Mouse (Mus musculus): Measurements from ENCODE around the gene Sec63. TPM values are rescaled to one million over a fixed set of nuclear protein-coding genes. Genes with fewer than 3 reads are reported as not detected.

Gene Sec63
- 13.5 and 16.1 TPM in 2 replicates for polyA plus RNA-seq (2015; fragmentation: Nextera tagmentation; extraction: Ambion mirVana)

DNA sequence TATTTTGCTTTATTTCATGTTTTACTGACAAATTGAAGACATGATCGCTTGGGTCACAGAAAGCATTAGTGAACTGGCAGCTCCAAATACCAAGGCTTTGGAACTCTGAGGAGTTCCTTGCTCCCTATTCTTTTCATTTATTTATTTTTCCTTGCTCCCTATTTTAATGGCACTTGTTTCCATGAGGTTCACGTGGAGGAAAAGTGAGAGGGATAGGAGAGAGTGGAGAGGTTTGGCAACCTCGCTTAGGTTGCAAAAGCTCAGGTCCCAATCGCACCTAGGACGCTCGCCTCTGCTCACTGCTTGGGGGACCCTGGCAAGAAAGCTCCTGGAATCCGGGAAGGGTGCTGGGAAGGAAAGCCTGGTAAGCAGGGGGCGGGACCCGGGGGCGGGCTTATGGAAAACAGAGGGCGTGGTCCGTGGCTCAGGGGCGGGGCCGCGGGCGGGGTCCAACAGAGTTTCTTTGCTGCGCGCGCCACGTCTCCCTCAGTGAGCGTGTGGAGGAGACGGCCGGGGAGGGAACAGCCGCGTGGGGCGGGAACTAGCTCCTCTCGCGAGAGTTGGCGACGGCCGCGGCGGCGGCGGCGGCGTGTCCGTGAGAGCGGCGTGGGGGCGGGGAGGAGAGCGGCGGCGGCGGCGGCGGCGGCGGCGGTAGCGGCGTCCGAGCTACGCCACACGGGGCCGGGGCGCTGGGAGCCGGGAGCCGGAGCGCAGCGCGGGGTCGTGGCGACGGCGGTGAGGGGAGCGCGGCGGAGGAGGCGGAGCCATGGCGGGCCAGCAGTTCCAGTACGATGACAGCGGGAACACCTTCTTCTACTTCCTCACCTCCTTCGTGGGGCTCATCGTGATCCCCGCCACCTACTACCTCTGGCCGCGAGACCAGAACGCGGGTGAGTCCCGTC lies at the start of gene Sec63:
Gene Sec63, plus strand, starts transcription at position 498 of the 902 bp plus-strand sequence.
- WGBS: under 1% methylated on average over 56 of the region's 81 CpGs
- no peaks in the 10 kb centered on the region for H3K9me3 ChIP-seq (replicated peaks)
- peaks cover 18% of the 10 kb centered on the region for H3K4me1 ChIP-seq (replicated peaks)
- H3K9ac ChIP-seq: peak within 1 kb of the TSS; percentile 96
- peak; percentile 97 for ATAC-seq (replicated peaks; ENCODE audit: insufficient number of reproducible peaks, insufficient read depth, low FRiP score, low read depth)
- peak within 1 kb of the TSS; percentile 74 for H3K4me2 ChIP-seq
- peak within 1 kb of the TSS; percentile 98 for H3K4me3 ChIP-seq
- H3K27me3 ChIP-seq: no peaks in the 10 kb centered on the region
- peak within 1 kb of the TSS; percentile 93 for H3K27ac ChIP-seq
- H3K36me3 ChIP-seq: no peaks in the 10 kb centered on the region

DNA sequence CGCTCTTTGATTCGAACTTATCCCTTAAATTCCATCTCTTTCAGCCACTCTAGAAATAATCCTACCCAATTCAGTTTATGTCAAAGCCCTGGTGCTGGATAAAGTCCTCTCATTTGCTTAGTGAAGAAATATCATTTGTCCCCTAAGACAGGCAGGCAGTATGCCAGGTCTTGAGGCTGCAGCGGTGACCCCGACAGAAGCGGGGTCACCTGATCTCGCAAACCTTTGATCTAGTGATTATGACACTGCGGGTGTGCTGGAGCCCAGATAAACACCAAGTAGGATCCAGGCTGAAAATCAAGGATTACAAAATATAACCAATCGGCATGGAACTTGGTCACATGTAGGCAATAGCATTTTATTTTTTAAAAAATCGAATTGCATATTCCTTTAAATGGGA lies 46.6 kb upstream of the Sec63 start:
- 15% methylated on average over 9 of the region's 9 CpGs for WGBS
- Histone ChIP-seq H3K4me3 (no peak overlapping the region), H3K4me1 (replicated peaks) (peaks cover 7% of the 10 kb centered on the region; the same call in 1 of the 2 replicates), H3K9ac (no peak overlapping the region), H3K27ac (no peak overlapping the region), H3K9me3 (replicated peaks) (no peaks in the 10 kb centered on the region; the same call in 1 of the 2 replicates), H3K36me3 (no peaks in the 10 kb centered on the region), H3K4me2 (peak overlapping the region; percentile 57), H3K27me3 (peaks cover 11% of the 10 kb centered on the region; the same call in 1 of the 2 replicates)
- no peak for ATAC-seq (replicated peaks; ENCODE audit: insufficient number of reproducible peaks, insufficient read depth, low FRiP score, low read depth)

DNA sequence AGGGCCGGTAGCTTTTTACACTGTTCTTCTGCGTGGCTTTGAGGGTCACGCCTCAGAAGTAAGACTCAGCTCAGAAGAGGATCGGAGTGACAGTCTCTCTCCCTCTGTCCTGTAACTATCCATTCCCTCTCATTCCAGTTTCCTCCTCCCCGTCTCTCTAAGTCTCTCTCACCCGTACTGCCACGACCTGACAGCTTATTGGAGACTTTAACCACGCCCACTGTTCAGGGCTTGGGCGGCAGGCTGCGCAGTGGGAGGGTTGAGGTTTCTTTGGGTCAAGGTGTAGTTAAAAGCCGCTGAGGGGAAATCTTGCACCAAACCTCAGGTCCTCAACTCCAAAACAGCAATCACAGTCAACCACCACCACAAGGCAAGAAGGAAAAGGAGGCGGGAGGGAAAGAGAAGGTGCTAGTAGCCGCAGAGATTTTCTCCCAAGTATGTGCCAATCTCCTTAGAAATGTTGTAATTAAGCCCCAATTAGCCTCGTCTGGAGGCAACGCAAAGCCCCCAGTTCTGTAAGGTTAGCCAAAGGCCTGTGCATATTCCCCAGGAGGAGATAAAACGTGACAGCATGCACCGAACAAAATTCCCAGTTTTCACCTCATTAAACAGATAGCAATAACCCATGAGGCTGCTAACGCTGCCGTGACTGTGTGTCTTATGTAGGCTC lies 45.8 kb upstream of the Sec63 start:
- peaks cover 11% of the 10 kb centered on the region; the same call in 1 of the 2 replicates for H3K27me3 ChIP-seq
- 21% methylated on average over 19 of the region's 19 CpGs for WGBS
- no peaks in the 10 kb centered on the region for H3K36me3 ChIP-seq

DNA sequence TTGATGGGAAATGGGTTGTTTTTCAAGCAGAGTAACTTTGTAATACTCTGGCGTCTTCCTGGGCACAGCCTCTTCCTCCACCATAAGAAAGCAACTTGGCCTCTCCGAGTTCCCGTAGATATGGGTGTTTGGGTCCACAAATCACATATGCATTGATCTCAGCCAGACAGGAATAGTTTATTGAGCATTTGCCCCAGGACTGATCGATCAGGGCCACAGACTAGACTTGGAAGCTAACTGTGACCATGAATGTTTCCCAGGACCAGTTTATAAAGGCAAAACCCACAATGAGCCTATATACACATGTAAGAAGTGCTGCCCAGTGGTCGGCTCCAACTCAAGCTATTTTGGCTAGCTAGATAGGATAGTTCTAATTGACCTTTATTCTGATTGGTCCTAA lies 39.2 kb upstream of the Sec63 start:
- no peak overlapping the region for H3K4me3 ChIP-seq
- H3K4me2 ChIP-seq: no peak overlapping the region
- 81% methylated on average over 5 of the region's 5 CpGs for WGBS
- no peaks in the 10 kb centered on the region for H3K4me1 ChIP-seq (replicated peaks)
- no peak for ATAC-seq (replicated peaks; ENCODE audit: insufficient number of reproducible peaks, insufficient read depth, low FRiP score, low read depth)
- no peaks in the 10 kb centered on the region for H3K36me3 ChIP-seq
- H3K9me3 ChIP-seq (replicated peaks): no peaks in the 10 kb centered on the region
- H3K27me3 ChIP-seq: 0 out of 2 replicates have a peak, but pooled peaks cover 3% of the 10 kb centered on the region
- no peak overlapping the region for H3K27ac ChIP-seq
- no peak overlapping the region for H3K9ac ChIP-seq

More for the DNA sequence above, 45.8 kb upstream of the Sec63 start:
- no peaks in the 10 kb centered on the region for H3K9me3 ChIP-seq (replicated peaks)
- no peak for ATAC-seq (replicated peaks; ENCODE audit: insufficient number of reproducible peaks, insufficient read depth, low FRiP score, low read depth)
- peaks cover 7% of the 10 kb centered on the region; the same call in 1 of the 2 replicates for H3K4me1 ChIP-seq (replicated peaks)
- H3K9ac ChIP-seq: no peak overlapping the region
- H3K4me2 ChIP-seq: peak overlapping the region; percentile 57
- H3K4me3 ChIP-seq: peak overlapping the region; percentile 18
- no peak overlapping the region for H3K27ac ChIP-seq

DNA sequence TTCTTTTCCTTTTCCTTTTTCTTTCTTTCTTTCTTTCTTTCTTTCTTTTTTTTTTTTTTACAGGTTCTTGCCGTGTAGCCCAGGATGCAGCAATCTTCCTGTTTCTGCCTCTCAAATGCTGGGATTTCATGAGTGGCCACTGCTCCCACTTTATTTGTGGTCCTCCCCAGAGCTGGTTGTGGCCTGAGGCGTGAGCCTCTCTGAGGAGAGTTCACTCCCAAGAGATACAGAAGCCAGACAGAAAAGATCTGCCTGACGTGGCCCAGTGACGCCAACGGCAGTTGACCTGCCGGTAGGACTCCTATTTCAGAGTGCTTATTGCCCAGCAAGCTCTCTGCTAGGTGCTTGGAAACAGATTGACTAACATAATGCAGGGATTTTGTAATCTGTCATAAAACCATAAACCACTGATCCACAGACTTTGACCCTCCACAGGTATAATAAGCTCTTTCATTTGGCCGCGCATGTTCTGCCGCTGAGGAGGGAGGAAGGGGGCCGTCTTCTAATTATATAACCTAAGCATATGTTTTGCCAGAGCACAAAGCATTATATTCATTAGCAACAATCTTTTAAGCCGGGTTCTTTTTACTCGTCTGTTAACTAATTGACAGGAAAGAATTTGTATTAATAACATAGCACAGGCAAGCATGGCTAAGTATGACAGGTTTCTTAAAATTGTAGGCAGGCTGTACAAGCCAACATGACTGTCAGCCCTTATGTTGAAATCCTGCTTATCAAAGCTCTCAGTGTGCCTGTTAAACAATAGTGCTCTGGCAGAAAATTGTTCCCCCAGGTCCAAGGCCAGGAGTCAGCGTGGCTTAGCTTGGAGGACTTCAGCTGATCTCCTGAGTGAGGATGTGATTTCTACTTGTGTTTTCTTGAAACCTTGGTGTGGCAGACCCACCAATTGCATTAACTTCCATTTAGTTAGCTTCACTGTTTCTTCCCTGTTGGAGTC lies 37.7 kb upstream of the Sec63 start:
- Histone ChIP-seq H3K4me3 (no peak overlapping the region), H3K27me3 (0 out of 2 replicates have a peak, but pooled peaks cover 3% of the 10 kb centered on the region), H3K4me1 (replicated peaks) (no peaks in the 10 kb centered on the region), H3K9me3 (replicated peaks) (no peaks in the 10 kb centered on the region), H3K9ac (no peak overlapping the region), H3K27ac (no peak overlapping the region), H3K36me3 (no peaks in the 10 kb centered on the region), H3K4me2 (no peak overlapping the region)
- WGBS: 75% methylated on average over 13 of the region's 13 CpGs
- ATAC-seq (replicated peaks; ENCODE audit: insufficient number of reproducible peaks, insufficient read depth, low FRiP score, low read depth): no peak

DNA sequence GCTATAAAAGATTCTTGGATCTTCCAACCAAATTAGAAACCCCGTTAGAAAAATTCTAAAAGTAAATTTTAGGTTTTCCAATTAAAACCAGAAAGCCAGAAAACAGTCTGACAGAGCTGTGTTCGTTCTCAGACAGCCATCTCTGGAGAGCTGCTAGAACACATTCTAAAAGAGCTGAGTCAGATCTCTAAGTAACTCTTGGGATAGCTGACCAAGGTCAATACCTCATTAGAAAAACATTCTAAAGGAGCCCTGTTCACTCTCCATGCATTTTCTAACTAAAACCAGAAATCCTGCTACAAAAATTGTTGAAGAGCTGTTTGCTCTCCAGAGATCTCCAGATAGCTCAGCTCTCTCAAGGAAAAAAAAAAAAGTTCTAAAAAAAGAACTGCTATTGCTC lies 31.7 kb upstream of the Sec63 start:
- H3K4me3 ChIP-seq: no peak overlapping the region
- ATAC-seq (replicated peaks; ENCODE audit: insufficient number of reproducible peaks, insufficient read depth, low FRiP score, low read depth): no peak
- H3K4me2 ChIP-seq: no peak overlapping the region
- H3K4me1 ChIP-seq (replicated peaks): no peaks in the 10 kb centered on the region
- 49% methylated on average over 2 of the region's 2 CpGs for WGBS
- H3K36me3 ChIP-seq: no peaks in the 10 kb centered on the region
- H3K9me3 ChIP-seq (replicated peaks): no peaks in the 10 kb centered on the region
- H3K27me3 ChIP-seq: 0 out of 2 replicates have a peak, but pooled peaks cover 3% of the 10 kb centered on the region
- H3K9ac ChIP-seq: no peak overlapping the region
- H3K27ac ChIP-seq: no peak overlapping the region

DNA sequence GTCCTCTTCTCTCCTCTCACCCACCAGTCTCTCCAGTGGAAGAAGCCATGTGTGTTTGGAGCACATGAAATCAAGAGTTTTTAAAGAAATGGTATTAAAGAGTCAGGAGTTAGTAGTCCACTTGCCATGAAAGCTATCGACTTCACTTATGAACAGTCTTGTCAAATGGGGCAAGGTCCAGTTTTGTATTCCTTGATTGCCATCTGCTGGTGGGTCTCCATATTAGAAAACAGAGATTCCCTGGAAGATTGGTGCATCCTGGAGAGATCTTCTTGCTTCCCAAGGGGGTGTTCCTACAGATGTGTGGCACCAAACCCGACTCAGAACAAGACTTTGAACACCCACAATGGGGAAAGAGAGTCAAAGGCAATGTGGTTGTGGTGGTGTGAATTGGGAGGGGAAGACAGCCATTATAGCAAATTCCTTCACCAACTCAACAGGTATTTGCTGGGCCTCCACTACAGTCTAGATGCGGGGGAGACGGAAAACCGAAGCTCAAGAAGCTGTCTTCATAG lies 26.7 kb upstream of the Sec63 start:
- Histone ChIP-seq H3K27ac (no peak overlapping the region), H3K9me3 (replicated peaks) (no peaks in the 10 kb centered on the region), H3K4me1 (replicated peaks) (no peaks in the 10 kb centered on the region), H3K27me3 (no peaks in the 10 kb centered on the region), H3K36me3 (no peaks in the 10 kb centered on the region), H3K4me2 (no peak overlapping the region), H3K9ac (no peak overlapping the region), H3K4me3 (no peak overlapping the region)
- WGBS: 54% methylated on average over 5 of the region's 5 CpGs
- no peak for ATAC-seq (replicated peaks; ENCODE audit: insufficient number of reproducible peaks, insufficient read depth, low FRiP score, low read depth)

DNA sequence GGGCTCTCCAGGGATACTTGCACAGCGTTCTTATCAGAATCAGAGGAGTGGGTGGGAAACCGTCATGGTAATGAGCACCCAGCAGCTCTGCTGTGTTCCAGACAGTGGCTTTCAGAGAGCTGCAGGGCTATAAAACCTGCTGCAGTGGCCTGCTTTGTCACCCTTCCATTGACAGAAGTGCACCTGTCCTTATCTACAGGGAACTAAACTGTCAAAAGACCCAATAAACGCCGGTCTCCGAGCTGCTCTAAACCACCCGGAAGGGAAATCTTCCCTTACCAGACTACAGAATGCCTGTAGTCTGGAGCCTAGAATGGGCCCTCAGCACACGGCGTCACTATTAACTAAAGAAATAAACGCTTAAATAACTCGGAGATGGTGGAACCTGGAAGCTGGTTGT lies 9.5 kb upstream of the Sec63 start:
- Histone ChIP-seq H3K9ac (no peak overlapping the region), H3K4me1 (replicated peaks) (no peaks in the 10 kb centered on the region), H3K27ac (no peak overlapping the region), H3K4me3 (no peak overlapping the region), H3K9me3 (replicated peaks) (no peaks in the 10 kb centered on the region), H3K27me3 (no peaks in the 10 kb centered on the region), H3K4me2 (no peak overlapping the region), H3K36me3 (no peaks in the 10 kb centered on the region)
- no peak for ATAC-seq (replicated peaks; ENCODE audit: insufficient number of reproducible peaks, insufficient read depth, low FRiP score, low read depth)
- 69% methylated on average over 10 of the region's 10 CpGs for WGBS

DNA sequence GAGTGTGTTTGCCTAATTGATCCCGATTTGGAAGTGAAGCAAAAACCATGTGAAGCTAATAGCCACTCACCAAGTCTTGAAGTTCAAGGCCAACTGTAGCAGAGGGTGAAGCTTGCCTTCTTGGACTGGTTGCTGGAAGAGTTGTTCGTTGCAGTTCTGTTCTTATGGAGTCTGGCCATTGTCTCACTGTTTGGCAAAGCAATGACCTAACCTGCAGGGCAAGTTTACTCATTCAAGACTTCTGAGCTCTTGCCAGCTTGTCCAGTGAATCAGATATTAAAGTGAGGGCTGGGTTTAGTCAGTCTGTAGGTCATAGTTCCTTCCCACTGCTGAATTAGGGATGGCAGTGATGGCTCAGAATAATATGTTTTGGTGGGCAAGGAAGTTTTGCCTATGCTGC lies 7.0 kb upstream of the Sec63 start:
- Histone ChIP-seq H3K27me3 (no peaks in the 10 kb centered on the region), H3K9ac (no peak overlapping the region), H3K4me3 (no peak overlapping the region), H3K27ac (no peak overlapping the region), H3K4me1 (replicated peaks) (no peaks in the 10 kb centered on the region), H3K4me2 (no peak overlapping the region), H3K36me3 (no peaks in the 10 kb centered on the region), H3K9me3 (replicated peaks) (no peaks in the 10 kb centered on the region)
- no peak for ATAC-seq (replicated peaks; ENCODE audit: insufficient number of reproducible peaks, insufficient read depth, low FRiP score, low read depth)
- 62% methylated on average over 2 of the region's 2 CpGs for WGBS

DNA sequence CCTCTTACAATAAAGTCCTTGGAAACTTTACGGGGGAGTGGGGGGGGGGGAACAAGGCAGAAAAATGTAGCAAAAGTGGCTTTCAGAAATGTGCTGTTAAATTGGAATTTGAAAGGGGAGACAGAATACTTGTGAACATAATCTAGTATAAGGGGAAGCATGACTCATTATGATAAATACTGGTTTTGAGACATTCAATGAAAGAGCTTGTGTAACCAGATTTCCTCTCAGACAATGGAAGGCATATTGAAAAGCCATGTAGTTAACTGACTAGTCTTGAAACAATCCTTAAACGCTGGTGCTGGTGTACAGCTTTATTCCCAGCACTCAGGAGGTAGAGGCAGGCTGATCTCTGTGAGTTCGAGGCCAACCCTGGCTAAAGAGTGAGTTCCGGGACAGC lies 1.6 kb upstream of the Sec63 start:
- Histone ChIP-seq H3K9me3 (replicated peaks) (no peaks in the 10 kb centered on the region), H3K4me3 (no peak overlapping the region), H3K36me3 (no peaks in the 10 kb centered on the region), H3K27ac (no peak overlapping the region), H3K4me2 (no peak overlapping the region), H3K9ac (no peak overlapping the region), H3K27me3 (no peaks in the 10 kb centered on the region), H3K4me1 (replicated peaks) (peaks cover 12% of the 10 kb centered on the region)
- no peak for ATAC-seq (replicated peaks; ENCODE audit: insufficient number of reproducible peaks, insufficient read depth, low FRiP score, low read depth)
- 82% methylated on average over 4 of the region's 4 CpGs for WGBS

All from heart, embryonic 15.5 days (tissue).